Mouse (Mus musculus) thymus, adult 2 months (tissue): ENCODE results near the gene Wdr70. TPM values are rescaled to one million over a fixed set of nuclear protein-coding genes. Genes with fewer than 3 reads are reported as not detected.

Source experiments
- DNase-seq: peaks from one replicate; pipeline ENCODE4 v3.0.0; 2021
- H3K27ac ChIP-seq: fragments of 200-500 bp; 2 replicates; pipeline ENCODE4 v1.5.1; 2012; ENCODE audit warnings: low read length, control low read depth; ENCODE audit not compliant: control insufficient read depth, insufficient read depth
- H3K27me3 ChIP-seq: fragments of 200-500 bp; 2 replicates; pipeline ENCODE4 v1.6.1; 2012; ENCODE audit warnings: mild to moderate bottlenecking, low read length, moderate library complexity, mixed read lengths; ENCODE audit not compliant: control insufficient read depth, insufficient read depth
- H3K36me3 ChIP-seq: fragments of 200-500 bp; 2 replicates; pipeline ENCODE4 v1.6.1; 2012; ENCODE audit warnings: mild to moderate bottlenecking, low read length, moderate library complexity; ENCODE audit not compliant: control insufficient read depth, insufficient read depth
- H3K4me1 ChIP-seq: fragments of 200-500 bp; replicated peaks from 2 replicates; pipeline ENCODE4 v1.6.1; 2012; ENCODE audit warnings: low read length; ENCODE audit not compliant: control insufficient read depth, insufficient read depth
- H3K4me3 ChIP-seq: fragments of 200-500 bp; 2 replicates; pipeline ENCODE4 v1.5.1; 2012; ENCODE audit warnings: mild to moderate bottlenecking, low read length, control low read depth, moderate library complexity; ENCODE audit not compliant: control insufficient read depth, insufficient read depth
- CTCF ChIP-seq: fragments of 200-500 bp; IDR thresholded peaks from 2 replicates; pipeline ENCODE4 v1.5.1; 2012; ENCODE audit warnings: mild to moderate bottlenecking, control low read depth, low read length, moderate library complexity, borderline replicate concordance; ENCODE audit not compliant: control insufficient read depth, poor library complexity, insufficient read depth; ENCODE audit errors: extremely low read depth
- POLR2A ChIP-seq: fragments of 200-500 bp; IDR thresholded peaks from 2 replicates; pipeline ENCODE4 v1.6.1; 2012; ENCODE audit warnings: mild to moderate bottlenecking, low read length, control low read depth, moderate library complexity; ENCODE audit not compliant: control insufficient read depth, poor library complexity, insufficient read depth; ENCODE audit errors: extremely low read depth
- WGBS: fragments of 180-500 bp; shearing (Covaris S2); methylation state at CpG from one replicate; pipeline ENCODE4 v1.1.7; 2018; 5-methylcytosine and 5-hydroxymethylcytosine counted together
- polyA plus RNA-seq: library from polyadenylated mRNA; depleted of rRNA; stranded (reverse); fragments of >200 nt; gene quantifications from 2 replicates; pipeline ENCODE4 v1.2.3, GENCODE M21; 2012

Gene Wdr70
- polyA plus RNA-seq, 1 experiment: 15.9 TPM

DNA sequence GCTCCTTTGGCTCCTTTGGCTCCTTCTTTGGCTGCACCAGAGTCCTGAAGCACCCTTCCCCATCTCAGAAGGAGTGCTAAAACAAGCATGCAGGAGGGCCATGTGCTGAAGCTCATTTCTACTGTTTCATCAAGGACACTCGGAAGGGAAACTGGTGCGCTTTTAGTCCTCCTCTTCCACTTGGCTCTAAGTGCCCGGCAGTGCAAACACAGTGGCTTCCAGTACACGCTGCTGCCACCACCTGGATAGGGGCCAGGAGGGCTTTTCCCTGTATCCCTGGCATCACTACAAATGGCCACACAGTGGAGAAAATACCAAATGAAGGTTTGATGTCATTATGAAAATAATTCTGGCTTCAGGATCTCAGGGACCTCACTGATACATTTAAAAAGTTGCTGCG is 93.5 kb downstream of the Wdr70 start:
- no peaks in the 10 kb centered on the region for H3K27me3 ChIP-seq
- no peak overlapping the region for H3K4me3 ChIP-seq
- no peaks in the 10 kb centered on the region for H3K4me1 ChIP-seq
- TF ChIP-seq CTCF: no peak
- no peak for TF ChIP-seq POLR2A
- no peaks in the 10 kb centered on the region for H3K36me3 ChIP-seq
- H3K27ac ChIP-seq: no peak overlapping the region
- 96% methylated on average over 5 of the region's 5 CpGs for WGBS
- no peak for DNase-seq

DNA sequence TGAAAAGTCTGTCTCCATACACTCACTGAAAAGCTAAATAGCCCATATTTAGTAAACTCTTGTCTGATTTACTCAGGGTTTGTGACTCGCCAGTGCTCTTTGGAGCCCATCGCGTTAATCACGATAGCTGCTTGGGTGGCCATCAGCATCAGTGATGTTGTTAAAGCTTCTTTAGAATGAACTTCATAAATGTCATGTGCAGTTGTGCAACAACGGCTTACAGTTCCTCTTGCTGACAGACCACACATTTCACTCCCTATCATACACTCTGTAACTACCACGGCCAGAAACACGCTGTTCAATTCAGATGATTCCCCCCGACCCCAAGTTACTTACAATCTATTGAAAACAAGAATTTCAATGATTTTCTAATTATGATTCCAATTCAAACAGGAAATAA is 95.2 kb downstream of the Wdr70 start:
- no peak overlapping the region for H3K4me3 ChIP-seq
- DNase-seq: no peak
- H3K36me3 ChIP-seq: no peaks in the 10 kb centered on the region
- WGBS: 96% methylated on average over 8 of the region's 8 CpGs
- H3K27ac ChIP-seq: no peak overlapping the region
- no peak for TF ChIP-seq CTCF
- TF ChIP-seq POLR2A: no peak
- no peaks in the 10 kb centered on the region for H3K4me1 ChIP-seq
- no peaks in the 10 kb centered on the region for H3K27me3 ChIP-seq

DNA sequence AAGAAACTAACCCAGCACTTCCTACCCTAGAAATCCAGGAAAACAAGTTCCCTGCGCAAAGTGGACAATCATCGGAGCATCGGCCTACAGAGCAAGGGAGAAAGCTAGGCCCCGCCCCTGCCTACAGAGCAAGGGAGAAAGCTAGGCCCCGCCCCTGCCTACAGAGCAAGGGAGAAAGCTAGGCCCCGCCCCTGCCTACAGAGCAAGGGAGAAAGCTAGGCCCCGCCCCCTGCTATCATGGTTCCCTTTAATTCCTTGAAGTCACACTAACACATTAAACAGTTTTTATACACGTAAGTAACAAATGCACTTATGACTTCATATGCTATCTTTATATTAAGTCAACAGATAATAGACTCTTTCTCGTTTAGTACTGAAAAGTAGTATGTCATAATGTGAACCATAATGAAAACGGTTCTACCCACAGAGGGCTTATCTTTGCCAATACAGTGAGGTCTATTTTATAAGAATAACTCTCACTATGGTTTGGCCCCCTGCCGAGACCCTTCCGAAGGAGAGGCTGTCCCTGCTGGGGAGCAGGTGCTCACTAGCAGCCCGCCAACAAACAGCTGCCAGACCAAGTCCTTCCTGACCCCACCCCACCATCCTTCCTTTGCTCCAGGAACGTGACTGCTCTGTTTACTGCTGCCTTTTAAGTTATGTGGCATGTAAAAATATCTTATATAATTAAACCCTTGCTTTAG is 100.0 kb downstream of the Wdr70 start:
- H3K36me3 ChIP-seq: no peaks in the 10 kb centered on the region
- peak; percentile 27 for DNase-seq
- WGBS: 22% methylated on average over 14 of the region's 14 CpGs
- TF ChIP-seq POLR2A: no peak
- no peak for TF ChIP-seq CTCF
- no peak overlapping the region for H3K27ac ChIP-seq
- H3K4me3 ChIP-seq: no peak overlapping the region
- H3K27me3 ChIP-seq: no peaks in the 10 kb centered on the region
- no peaks in the 10 kb centered on the region for H3K4me1 ChIP-seq

DNA sequence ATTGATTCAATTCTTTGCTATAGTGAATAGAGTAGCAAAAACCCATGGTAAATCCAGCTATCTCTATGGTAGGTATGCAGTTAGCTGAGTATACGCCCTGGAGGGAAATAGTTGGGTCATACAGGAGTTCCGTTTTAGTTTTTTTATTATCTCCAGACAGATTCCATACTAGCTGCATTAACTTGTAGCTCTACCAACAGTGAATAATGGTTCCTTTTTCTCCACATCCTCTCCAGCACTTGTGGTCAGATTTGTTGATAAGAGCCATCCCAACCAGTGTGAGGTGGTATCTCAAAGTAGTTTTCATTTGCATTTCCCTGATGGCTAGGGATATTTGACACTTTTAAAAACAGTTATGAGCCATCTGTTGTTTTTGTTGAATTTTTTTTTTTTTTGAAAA is 100.9 kb downstream of the Wdr70 start:
- Histone ChIP-seq H3K4me3 (no peak overlapping the region), H3K27ac (no peak overlapping the region), H3K27me3 (no peaks in the 10 kb centered on the region), H3K36me3 (no peaks in the 10 kb centered on the region), H3K4me1 (no peaks in the 10 kb centered on the region)
- DNase-seq: no peak
- TF ChIP-seq CTCF: no peak
- TF ChIP-seq POLR2A: no peak
- 33% methylated on average over 2 of the region's 2 CpGs for WGBS

GRCm38 (mm10) chr15:7993721-7994120 is 105.3 kb downstream of the Wdr70 start:
- no peaks in the 10 kb centered on the region for H3K27me3 ChIP-seq
- DNase-seq: no peak
- TF ChIP-seq CTCF: no peak
- TF ChIP-seq POLR2A: no peak
- H3K27ac ChIP-seq: no peak overlapping the region
- no peak overlapping the region for H3K4me3 ChIP-seq
- H3K36me3 ChIP-seq: no peaks in the 10 kb centered on the region
- 93% methylated on average over 6 of the region's 6 CpGs for WGBS
- H3K4me1 ChIP-seq: no peaks in the 10 kb centered on the region

GRCm38 (mm10) chr15:7990101-7990500 is 108.9 kb downstream of the Wdr70 start:
- TF ChIP-seq POLR2A (no peak), CTCF (no peak)
- H3K4me1 ChIP-seq: no peaks in the 10 kb centered on the region
- H3K27me3 ChIP-seq: no peaks in the 10 kb centered on the region
- H3K36me3 ChIP-seq: no peaks in the 10 kb centered on the region
- no peak overlapping the region for H3K27ac ChIP-seq
- H3K4me3 ChIP-seq: no peak overlapping the region
- DNase-seq: no peak

- Histone ChIP-seq H3K4me3 (no peak overlapping the region), H3K27ac (no peak overlapping the region), H3K27me3 (no peaks in the 10 kb centered on the region), H3K4me1 (no peaks in the 10 kb centered on the region), H3K36me3 (no peaks in the 10 kb centered on the region)
- 81% methylated on average over 8 of the region's 8 CpGs for WGBS
- DNase-seq: no peak
- TF ChIP-seq CTCF: no peak
- no peak for TF ChIP-seq POLR2A
These were observed 111.6 kb downstream of the Wdr70 start for GRCm38 (mm10) chr15:7987374-7987773.
